Mouse (Mus musculus) gastrocnemius, postnatal 10 days (tissue): ENCODE measurements around the gene Zfp865. TPM values are rescaled to one million over a fixed set of nuclear protein-coding genes. Genes with fewer than 3 reads are reported as not detected.
"Not testable (repeated sequence)": the region's sequence is repeated elsewhere in the genome, so short reads cannot be mapped to it uniquely, and the experiment has no call there.

Experiments
- DNase-seq: peaks from one replicate; pipeline ENCODE4 v3.0.0; 2021; ENCODE audit warnings: mixed read lengths
- long read RNA-seq, 2 experiments: library from polyadenylated mRNA; stranded (forward); transcript quantifications; one replicate each; pipeline ENCODE4 v2.0.0; 2021
- total RNA-seq, 2 experiments: library from RNA; stranded (reverse); gene quantifications; 2 replicates each; pipeline ENCODE4 v1.2.3; 2021

The Zfp865 gene
- 10 to 100 TPM; 16.8 to 21.0 TPM for total RNA-seq
- long read RNA-seq, experiment 1, full-length matches to known transcripts = 2 of 6 reads
- long read RNA-seq, experiment 1, partial matches to known transcripts = 3 of 6 reads
- long read RNA-seq, experiment 1, other reads (novel, unspliced or antisense) = 1 of 6 reads
- long read RNA-seq, experiment 2, partial matches to known transcripts = 0 of 5 reads
- long read RNA-seq, experiment 2, other reads (novel, unspliced or antisense) = 2 of 5 reads

DNA sequence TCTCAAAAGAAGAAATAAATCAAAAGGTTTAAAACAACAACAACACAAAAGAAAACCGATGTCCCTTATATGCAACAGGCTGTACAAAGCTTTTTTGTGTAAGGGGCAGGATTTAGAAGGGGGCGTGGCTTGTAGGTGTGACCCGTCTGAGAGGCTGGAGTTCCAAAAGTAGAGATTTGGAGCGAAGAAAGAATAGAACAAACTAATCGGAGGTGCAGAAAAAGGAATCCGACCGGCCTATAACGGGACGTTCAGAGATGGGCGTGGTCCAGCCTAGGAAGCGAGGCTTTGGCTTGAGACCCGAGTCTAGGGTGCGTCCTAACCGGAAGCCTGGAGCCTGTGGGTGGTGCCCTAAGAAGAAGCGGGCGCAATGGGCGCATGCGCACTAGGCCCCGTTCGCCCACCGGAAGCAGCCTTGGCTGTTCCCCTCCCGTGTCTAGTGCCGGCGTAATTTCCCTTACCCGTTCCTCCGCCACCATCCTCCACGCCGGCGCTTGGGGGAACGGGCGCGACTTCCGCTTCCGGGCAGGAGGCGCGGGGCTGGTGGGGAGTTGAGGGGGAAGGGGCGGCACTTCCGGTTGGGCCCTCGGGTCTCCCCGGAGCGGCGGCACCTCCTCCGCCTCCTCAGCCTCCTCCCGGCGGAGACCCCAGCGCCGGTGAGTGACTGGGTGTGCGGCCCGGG, at the start of gene Zfp865, which contains the start of gene Ccdc106:
TSS of gene Zfp865 (plus strand) at position 377 of the 682 bp plus-strand sequence.
TSS of gene Ccdc106 (plus strand) at position 554 of the 682 bp plus-strand sequence.
- DNase-seq = peak; percentile 99

DNA sequence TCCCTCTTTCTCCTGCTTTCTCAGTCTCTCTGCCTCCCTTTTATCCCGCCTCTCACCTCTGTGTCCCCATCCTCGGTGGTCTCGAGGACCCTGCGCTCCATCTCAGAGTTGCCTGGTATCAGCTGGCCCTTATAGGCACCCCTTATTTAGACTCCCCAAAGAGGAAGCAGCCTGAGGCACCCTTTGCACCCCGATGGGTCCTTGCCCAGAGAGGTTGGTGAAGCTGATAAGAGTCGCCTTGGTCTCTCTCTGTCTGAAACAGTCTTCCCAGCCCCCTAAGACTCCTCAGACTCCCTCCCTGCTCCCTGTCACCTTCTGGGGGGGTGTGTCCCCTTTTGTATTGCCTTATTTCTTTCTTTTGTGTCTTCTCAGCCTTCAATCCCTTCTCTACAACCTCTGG, 49.1 kb upstream of the Zfp865 start, which contains the start of gene Sbk3:
TSS of gene Sbk3 (minus strand) at position 101 of the 400 bp plus-strand sequence.
- no peak for DNase-seq

DNA sequence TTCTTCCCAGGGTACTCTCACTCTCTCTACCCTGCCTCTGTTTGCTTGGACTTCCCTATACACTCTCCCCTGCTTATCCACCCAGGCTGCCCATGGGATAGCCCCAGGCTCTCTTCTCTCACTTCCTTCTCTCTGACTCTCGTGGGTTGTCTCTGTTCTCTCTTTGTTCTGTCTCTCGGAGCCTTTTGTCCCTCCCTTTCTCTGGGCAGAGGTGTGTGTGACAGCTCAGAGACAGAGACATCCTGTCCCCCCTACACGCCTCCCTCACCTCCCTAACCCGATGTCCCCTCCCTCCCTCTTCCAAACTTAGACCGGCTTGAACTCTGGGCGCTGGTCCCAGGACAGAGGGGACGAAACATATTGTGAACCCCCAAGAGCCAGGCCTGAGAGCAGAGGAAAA, 48.5 kb upstream of the Zfp865 start:
- no peak for DNase-seq

- DNase-seq = peak; percentile 70
Measured at GRCm38 (mm10) chr7:4972321-4973047, 47.7 kb upstream of the Zfp865 start.

DNA sequence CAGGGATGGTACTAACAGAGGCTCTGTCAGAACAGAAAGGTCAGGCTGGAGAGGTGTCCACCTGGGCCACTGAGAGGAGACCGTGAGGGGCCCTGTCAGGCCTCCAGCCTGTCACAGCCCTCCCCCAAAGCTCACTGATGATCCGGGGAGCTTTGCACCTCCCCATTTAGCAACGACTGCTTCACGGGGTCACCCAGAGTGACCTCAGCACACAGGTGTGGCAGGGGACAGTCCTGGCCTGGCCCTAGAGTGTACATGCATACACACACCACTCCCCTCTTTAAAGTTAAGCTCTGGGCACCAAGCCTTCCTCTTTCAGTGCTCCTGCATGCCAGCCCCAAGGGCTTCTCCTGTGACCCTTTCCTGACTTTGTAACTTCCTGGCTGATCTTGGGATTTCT, 44.7 kb upstream of the Zfp865 start:
- no peak for DNase-seq

DNA sequence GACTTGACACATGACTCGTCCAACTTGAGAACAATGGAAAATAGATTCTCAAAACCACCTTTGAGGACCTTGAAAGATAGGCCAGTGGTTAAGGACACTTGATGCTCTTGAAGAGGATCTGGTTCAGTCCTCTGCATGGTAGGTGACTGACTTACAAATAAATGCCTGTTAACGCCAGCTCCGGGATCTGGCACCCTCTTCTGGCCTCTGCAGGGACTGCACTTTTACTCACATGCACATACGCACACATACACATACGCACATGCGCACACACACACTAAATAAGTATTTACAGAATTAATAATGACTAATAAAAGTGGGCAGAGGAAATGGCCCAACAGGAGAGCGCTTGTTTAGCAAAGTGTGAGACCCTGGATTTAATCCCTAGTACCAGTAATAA, 43.3 kb upstream of the Zfp865 start:
- DNase-seq = no peak

GRCm38 (mm10) chr7:4988250-4988649, 31.9 kb upstream of the Zfp865 start:
- no peak for DNase-seq

GRCm38 (mm10) chr7:4993347-4993998, 26.7 kb upstream of the Zfp865 start:
- DNase-seq = no peak

DNA sequence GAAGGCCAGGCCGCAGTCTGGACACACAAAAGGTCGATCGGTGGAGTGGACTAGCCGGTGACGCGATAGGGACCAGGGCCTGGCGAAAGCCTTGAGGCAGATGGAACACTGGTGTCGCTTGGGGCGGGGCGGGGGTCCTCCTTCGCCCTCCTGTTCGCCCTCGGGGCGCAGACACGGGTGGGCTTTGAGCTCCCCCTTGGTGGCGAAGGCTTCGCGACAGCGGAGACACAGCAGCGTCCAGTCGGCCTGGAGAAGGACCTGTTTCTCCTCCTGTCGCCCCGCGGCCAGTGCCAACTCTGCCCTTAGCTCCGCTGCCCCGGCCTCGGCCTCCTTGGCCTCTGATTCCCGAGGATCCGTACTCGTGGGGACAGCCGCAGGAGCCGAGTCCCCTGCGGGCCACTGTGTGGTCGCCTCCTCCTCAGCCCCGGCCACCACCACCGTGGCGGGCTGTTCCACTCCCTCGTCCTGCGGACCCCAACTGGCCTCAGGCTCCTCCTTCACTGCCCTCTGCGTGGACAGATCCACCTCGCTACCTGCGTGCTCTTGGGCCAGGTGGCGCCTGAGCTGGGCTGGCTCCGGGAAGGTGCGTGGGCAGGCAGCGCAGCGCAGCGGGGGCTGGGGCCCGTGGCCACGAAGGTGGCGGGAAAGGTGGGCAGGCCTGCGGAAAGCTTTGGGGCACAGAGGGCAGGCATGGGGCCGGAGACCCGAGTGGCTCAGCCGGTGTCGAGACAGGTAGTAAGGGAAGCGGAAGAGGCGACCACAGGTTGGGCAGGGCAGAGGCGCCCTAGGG, 26.0 kb upstream of the Zfp865 start:
- no peak for DNase-seq

- no peak for DNase-seq
Measured at GRCm38 (mm10) chr7:4995268-4996002, 24.7 kb upstream of the Zfp865 start.

- peak; percentile 96 for DNase-seq
Measured at GRCm38 (mm10) chr7:4996003-4996895, 23.9 kb upstream of the Zfp865 start, which contains the start of gene Zfp579. Zfp579 (minus strand) TSS chr7:4996158.

- DNase-seq = no peak
Measured at GRCm38 (mm10) chr7:4996934-4997333, 23.2 kb upstream of the Zfp865 start.

DNA sequence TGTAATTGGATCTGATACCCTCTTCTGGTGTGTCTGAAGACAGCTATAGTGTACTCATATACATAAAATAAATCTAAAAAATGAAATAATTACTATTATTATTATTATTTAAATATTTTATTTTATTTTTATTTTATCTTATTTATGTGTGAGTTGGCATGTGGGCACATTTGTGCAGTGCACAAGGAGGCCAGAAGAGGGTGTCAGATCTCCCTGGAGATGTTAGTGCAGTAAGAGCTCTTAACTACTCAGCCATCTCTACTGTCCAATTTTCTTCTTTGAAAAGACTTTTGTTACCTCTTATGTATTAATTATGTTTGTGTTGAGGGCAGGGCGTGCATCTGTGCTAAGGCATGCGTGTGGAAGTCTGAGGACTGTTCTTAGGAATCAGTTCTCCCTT, 20.3 kb upstream of the Zfp865 start:
- DNase-seq = no peak

DNA sequence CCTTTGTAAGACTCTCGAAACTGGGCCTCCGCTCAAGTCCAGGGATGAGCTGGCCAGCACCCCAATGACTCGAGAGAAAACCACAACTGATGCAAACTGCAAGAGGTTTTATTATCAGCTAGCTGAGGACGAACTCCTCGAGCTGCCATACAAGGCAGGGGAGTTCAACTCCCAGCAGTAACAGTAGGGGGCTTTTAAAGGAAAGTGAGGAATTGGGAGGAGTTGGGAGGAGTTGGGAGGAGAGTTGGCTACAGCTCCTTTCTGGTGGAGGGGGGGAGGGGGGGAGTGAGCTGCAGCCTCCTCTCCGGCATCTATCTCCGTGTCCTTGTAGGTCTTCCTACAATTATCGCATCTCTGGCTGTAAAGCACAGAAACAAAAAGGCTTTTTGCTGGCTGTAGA, 17.3 kb upstream of the Zfp865 start:
- DNase-seq = not testable (repeated sequence)

- DNase-seq = no peak
Measured at GRCm38 (mm10) chr7:5008229-5008628, 11.9 kb upstream of the Zfp865 start.

DNA sequence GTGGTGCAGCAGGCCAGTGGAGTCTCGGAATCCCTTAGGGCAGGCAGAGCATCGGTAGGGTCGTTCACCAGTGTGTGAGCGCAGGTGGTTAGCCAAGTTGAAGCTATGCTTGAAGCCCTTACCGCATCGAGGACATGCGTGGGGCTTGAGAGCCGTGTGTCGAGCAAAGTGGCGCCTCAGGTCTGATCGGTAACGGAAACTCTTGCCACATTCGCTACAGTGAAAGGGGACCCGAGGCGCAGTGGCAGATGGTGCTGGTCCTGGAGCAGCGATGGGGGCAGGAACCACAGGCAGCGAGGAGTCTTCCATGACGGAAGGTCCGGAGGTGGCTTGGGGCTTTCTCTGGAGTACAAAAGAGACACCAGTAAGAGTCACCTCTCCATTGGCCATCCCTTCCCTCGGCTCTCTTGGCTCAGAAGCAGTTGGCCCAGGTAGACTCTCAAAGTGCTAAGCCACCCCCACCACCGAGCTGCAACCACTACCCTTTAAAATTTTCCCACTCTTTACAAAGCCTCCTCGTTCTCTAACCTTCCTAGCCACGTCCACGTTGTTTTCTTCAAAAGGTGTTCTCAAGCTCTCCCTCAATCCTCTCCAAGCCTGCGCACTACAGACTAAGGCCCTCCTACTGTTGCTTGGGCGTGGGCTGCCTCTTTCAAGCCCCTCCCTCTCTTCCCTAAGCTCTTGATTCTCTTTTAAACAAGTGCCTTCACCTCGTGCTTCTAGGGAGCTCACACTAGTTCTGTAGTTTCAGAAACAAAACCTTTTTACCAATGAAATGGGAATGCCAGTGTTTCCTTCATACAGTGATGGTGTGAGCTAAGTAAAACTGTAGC, 7.3 kb upstream of the Zfp865 start:
- DNase-seq = no peak

GRCm38 (mm10) chr7:5014251-5015117, 5.7 kb upstream of the Zfp865 start, which contains the start of the genes Zfp524 and Fiz1:
Zfp524 (plus strand) TSS chr7:5014415.
Fiz1 (minus strand) TSS chr7:5014697.
- peak; percentile 97 for DNase-seq
